Mouse (Mus musculus) heart, adult 18-20 months (tissue): Measurements from ENCODE around the gene Adarb2. TPM values are rescaled to one million over a fixed set of nuclear protein-coding genes. Genes with fewer than 3 reads are reported as not detected.
"Not testable (repeated sequence)": the region's sequence is repeated elsewhere in the genome, so short reads cannot be mapped to it uniquely, and the experiment has no call there.

Experiments used
- DNase-seq, 2 experiments: peaks; one replicate each; pipeline ENCODE4 v3.0.0; 2021 to 2022; ENCODE audit warnings: mixed read lengths in 1 of 2
- total RNA-seq, 2 experiments: library from RNA; stranded (reverse); gene quantifications; 2 replicates each; pipeline ENCODE4 v1.2.3; 2021

The Adarb2 gene
- total RNA-seq, 2 experiments from 2014 or later, result not detected

DNA sequence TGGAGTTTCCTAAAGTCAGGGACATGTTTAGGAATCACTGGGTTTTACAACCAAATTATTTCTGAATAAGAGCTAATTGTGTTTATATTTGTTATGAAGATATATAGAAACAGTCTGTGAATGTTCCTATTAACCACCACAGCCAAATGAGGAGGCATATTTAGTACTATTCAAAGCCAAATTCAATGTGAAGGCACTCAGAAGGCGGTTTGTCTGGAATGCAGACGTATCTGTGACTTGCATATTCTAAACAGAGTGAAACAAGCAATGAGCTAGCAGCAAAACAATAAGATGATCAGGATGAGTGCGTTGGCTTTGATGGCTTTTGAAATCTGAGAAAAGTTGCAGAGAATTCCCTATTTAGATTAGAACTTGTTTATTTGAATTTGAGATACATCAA, 387.8 kb downstream of the Adarb2 start:
- DNase-seq, result no peak

DNA sequence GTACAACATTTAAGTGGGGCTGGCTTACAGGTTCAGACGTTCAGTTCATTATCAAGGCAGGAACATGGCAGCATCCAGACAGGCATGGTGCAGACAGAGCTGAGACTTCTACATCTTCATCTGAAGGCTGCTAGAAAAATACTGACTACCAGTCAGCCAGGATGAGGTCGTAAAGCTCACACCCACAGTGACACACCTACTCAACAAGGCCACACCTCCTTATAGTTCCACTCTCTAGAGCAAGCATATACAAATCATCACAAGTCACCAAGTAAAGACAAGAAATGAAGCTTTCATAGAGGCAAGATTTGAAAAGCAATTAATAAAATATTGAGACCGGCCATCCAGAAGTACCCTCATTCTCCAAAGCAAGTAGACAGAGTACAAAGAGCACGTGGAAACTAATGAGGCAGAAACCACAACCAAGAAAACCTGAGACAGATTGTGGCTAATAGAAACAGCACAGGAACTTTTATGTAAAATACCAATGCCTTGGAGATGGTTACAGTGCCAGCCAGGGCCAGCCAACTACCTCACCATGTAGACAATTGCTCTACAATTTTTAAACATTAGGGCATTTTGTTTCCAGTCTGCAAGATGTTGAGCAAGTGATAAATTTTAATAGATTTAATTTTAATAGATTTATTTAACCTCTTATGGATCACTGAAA, 394.4 kb downstream of the Adarb2 start:
- no peak for DNase-seq

DNA sequence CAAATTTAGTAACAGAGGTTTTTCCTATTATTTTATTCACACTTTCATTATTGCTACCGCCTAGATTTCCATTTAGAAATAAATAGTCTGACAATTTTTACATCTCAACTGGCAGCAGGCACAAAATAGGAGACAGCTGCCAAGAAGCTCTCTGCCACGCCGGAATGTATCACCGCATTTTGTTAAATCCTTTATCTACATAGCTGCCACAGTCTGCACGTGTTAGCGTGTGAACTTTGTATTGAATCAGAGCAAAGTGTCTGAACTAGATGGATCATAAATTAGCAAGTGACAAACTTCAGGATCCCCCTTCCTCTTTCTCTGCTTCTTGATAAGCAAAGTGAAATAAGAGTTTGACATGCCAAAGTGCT, 395.0 kb downstream of the Adarb2 start:
- DNase-seq, result no peak

DNA sequence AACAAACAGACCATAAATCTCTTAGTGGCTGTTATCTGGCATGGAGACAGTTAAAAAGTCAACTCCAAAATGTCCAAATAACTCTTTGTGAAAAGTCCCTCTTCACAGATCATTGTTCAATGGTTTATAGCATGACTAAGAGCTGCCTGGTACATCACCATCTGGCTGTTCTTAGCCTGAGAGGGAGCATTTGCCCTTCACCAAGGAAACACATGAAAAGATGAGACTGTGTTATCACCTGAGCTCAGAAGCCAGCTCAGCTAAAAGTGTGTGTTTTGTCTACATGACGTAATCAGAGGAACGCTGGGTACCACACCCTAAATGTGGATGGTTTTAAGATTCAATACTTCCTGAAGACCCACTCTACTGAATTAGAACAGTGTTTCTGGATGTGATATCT, 403.0 kb downstream of the Adarb2 start:
- DNase-seq, result no peak

DNA sequence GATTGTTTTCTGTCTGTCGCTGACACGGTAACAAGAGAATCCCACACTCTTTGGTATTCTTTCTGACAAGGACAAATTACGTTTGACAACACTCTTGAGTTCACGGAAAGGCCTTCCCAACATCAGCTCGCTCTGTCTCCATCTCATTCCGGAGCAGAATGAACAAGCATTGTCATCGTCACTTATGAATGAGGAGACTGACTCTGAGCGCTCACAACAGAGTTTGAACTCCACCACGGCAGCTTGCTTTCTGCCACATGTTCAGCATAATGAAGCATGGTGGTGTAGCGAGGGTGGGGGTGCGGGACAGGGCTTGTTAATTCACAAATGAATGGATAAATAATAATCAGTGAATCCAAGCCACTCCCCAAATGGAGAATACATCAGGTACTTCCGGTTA, 405.4 kb downstream of the Adarb2 start:
- no peak for DNase-seq

DNA sequence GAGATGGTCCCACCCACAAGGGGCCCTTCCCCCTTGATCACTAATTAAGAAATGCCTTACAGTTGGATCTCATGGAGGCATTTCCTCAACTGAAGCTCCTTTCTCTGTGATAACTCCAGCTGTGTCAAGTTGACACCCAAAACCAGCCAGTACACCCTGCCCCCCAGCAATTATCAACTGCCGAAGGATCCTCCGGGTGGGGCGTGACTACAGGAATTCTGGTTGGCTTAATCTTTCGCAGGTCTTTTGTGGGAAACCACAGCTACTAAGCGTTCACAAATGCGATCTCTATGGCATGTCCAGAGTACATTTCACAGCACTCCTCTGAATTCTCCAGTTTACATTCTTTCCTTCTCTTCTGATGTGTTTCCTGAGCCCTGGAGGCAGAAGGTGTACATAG, 406.3 kb downstream of the Adarb2 start:
- DNase-seq, result not testable (repeated sequence)

DNA sequence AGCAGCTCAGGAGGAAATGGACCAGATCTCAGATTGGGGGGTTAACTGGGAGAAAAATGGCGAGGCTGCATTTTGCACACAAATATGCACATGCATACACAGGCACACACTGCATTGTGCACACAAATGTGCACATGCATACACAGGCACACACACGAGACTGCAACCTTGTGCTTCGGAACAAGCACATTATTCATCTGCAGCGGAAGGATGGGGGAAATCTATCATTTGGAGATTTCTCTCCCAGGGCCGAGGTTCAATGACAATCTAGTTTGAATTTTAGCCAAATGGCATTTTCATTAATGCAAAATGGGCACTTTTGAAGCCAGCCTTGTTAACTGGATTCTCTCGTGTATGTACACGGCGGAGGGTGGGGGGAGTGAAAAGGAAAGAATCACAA, 408.3 kb downstream of the Adarb2 start:
- no peak for DNase-seq

DNA sequence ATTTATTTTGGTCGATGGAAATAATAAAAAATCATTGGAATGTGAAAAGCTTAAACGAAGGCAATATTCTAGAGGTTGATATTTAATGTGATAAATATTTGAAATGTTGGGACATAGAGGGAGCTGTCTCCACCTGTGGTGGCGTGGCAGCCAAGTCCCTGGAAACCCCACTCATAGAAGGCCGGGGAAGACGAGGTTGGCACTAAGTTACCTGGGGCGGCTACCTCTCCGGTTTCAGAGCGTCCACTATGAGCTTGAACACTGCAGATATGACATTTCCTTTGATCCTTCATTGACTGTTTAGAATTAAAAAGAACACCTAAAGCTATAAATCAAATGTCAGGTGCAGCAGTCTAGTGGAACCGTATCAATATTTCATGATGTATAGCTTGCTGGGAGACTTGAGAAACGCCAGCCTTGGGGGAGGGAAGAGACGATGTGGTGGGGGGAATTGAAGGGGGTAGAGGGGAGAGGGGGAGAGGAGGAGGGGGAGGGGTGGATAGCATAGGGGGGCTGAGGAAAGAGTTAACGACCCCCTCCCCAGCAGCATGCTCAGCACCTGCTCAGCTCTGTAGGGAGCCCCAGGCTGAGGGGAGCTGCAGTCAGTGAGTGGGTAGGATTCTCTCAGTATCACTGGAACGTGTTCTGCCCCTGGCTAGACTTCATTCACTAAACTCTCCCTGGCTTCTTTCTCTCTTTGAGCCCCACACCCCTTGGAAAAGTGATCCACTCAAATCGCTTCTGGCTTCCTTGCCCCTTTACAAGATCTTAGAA, 410.1 kb downstream of the Adarb2 start:
- no peak for DNase-seq

DNA sequence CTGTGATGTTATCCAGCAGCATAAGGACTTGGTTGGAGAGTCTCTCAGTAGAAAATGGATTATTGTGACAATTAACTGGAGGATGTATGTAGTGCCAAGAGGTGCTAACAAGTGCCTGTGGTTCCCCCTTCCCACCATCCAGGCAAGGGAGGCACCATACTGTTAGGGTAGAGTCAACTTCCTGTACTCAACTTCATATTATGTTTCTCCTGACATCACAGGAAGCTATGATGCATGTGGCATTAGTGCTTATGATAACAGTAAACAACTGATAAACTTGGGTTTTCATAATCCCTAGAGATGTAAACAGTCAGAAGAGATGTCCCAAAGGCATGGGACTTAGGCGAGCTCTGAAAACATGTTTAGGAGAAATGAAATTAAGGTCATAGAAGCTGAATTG, 414.0 kb downstream of the Adarb2 start:
- no peak for DNase-seq

DNA sequence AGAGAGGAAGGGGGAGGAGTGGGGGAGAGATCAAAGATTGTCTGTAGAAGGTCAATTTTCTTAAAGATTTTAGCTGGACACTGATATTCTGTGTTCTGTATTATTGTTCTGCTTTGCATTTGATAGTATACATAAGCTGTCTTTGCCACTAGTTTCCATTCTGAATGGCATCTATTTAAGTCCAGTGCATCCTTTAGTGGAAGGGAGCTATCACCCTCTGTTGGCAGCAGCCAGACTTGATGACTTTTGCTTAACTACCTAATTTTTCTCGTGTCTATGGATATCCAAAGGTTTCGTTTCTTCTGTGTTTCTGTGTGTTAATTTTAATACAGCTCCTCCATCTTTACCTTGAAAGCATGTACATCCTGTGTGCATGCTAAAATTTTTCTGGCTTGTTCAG, 419.6 kb downstream of the Adarb2 start:
- DNase-seq, result no peak

DNA sequence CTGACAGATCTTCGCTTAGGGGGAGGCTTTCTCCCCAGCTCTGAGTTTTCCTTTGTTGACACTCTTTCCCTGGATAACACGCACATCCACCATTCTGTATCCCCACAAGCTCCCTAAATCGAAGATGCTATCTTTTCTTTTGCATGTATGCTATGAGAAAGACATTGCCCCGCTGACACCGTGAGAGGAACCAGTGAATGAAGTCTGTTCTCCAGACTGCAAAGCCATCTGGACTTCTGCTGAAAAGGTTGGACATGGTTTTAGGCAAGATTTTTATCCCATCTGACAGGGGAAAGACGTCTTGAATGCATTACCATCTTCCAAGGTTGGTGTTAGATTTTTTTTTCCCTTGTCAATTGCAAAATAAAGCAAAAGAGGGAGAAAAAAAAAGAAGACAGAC, 426.9 kb downstream of the Adarb2 start:
- no peak for DNase-seq

DNA sequence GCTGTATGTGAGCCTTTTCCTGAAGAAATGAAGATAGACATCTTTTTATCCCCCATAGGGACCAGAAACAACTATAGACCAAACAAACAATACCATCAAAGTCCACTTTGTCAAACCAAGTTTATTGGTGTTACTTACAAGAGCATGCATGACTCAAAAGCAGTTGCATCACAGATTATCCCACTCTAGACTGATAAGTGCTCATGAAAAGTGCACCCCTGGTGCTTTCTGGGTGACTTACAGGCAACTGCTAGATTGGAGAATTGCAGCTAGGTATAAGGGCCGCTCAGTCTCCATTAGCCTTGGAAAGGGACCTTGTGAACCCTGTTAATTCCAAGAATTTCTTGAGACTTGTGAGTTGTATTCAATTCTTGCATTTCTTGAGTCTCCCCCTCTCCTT, 429.0 kb downstream of the Adarb2 start:
- DNase-seq, result no peak

DNA sequence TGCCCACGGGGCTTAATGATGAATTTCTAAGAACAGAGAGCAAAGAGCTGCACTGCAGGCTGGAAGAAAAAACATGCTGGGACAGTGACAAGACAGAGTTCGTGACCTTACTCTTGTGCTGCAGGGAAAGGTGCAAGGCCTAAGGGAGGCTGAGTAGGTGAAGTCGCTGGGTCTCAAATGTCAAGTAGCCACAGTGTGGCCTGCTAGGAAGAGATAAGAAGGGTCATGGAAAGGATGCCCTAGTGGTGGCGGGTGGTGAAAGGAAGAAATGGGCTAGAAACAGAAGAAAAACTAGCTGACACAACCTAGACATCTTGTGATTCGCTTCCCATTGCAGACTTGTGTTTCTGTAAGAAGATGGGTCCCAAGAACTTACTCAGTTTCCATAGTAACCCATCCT, 429.4 kb downstream of the Adarb2 start:
- no peak for DNase-seq

DNA sequence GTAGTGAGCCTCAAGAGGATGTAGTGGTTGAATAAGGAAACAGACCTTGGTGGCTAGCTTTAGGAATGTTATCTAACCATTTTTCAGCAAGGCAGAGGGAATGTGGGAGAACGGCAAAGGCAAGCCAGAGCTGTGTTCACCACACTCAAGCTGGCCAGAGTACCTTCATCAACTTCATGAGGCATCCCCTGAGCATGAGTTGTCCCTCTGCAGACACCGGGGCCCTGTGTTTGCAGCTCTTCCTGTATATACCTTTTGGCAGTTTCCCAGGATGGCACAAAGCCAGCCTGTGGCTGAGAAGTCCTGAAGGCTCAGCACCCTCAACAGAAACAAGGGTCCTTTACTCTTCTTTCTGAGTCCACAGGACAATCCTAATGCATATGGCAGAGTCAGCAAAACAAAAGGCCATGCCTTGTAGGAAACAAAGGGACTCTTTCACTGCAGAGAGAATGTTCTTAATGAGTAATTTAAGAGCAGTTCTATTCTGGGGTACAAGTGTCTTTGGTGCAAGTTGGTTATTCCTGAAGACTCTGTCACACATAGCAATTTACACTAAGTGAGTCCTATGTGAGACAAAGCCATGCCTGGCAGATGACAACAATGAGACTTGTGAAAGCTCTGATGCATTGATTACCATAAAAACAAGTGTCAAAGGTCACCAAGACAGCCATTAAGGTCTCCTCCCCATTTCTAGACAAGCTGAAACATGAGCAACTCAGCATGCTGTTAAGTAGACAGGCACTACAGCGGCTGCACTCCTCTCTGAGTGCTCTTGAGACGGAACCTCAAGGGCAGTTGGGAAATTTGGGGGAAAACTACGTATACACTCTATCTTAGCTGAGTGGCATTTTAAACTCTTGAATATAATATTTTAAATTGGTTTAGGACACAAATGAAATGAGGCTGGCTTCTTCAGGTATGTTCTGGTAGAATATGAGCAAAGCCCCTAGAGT, 431.0 kb downstream of the Adarb2 start:
- DNase-seq, result no peak

DNA sequence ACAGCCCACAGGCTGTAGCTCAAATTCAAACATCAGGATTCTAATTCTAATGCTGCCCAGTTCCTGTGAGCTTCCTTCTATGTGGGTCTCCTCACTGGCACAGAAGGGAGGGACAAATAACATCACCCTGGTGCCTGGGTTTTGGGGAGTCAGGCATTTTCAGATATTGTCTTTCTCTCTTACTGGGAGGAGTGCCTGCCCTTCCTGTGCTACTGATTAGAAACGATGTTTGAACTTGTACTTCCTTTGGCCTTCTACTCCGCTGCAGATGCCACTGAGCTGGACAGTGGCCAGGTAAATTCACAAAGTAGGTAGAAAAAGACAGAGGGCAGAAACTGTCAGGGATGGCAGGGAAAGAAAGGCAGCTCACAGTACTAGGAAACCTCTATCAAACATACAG, 439.4 kb downstream of the Adarb2 start:
- DNase-seq, result no peak

DNA sequence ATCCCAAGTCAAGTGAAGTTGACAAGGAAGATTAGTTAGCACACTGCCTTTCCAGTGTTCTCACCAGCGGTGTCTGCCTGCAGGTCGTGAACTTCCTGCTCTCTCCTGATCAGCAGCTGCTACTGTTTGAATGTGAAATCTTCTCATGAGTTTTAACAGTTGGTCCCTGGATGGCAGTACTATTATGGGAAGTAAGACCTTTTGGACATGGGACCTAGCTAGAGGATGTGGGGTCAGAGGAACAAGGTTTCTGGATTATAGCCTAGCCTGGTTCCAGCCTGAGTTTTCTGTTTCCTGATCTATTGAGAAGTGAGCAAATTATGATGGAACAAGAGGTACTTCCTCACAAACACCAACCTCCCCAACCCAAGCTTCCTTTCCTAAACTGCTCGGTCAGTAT, 441.3 kb downstream of the Adarb2 start:
- peak in 1 of 2 experiments; percentile 3 for DNase-seq

DNA sequence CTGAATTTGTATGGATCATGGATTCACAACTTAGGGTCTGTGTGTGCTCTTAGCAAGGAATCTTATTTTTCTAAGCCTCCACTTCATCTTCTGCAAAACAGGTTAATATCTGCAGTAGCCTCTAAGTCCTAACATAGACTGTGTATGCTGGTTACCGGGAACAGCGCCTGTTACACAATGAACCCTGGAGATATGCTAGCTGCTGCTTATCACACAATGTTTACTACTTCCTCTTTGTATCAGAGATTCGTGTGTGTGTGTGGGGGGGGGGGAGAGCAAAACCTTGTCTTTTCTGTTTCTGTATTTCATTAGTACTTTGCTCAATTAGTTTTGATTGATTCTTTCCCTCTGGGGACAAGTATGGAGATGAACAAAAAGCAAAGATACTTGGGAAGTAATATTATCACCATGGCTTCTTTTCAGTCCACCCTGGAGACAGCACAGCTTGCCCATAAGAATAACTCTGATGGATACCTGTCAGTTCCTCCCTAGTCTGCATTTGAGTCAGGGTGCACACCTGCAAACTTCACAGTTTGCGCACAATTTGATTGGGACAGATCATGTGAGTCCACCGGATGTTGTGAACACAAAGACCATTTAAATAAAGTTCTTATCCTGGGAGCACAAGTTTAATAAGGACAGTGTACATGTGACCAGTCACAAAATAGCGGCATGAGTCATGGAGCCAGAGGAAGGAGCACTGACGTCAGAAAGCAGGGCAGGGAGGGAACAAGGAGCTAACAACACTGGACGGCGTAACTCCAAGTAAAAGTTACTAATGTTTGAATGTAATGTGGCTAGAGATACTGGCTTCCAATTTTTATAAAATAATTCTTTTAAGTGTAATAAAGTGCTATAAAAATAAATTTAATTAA, 442.4 kb downstream of the Adarb2 start:
- peak; percentile 31 to 51 for DNase-seq

DNA sequence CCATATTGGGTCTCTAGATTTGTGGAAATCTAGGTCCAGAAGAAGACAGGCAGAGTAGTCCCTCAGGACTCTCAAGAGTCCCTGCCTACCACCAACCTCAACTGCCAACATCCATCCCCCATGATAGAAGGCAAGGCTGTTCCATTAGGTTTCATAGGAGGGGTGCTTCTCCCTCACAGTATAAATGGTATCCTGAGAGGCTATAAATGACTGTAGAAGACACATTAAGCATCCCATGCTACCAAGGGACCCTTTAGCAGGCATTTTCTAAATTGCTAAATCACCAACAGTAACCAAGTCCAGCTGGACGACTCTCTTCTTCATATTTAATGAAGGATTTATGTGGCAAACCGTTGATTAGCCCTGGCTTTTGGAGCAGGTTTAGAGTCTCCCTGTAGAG, 446.6 kb downstream of the Adarb2 start:
- no peak for DNase-seq

DNA sequence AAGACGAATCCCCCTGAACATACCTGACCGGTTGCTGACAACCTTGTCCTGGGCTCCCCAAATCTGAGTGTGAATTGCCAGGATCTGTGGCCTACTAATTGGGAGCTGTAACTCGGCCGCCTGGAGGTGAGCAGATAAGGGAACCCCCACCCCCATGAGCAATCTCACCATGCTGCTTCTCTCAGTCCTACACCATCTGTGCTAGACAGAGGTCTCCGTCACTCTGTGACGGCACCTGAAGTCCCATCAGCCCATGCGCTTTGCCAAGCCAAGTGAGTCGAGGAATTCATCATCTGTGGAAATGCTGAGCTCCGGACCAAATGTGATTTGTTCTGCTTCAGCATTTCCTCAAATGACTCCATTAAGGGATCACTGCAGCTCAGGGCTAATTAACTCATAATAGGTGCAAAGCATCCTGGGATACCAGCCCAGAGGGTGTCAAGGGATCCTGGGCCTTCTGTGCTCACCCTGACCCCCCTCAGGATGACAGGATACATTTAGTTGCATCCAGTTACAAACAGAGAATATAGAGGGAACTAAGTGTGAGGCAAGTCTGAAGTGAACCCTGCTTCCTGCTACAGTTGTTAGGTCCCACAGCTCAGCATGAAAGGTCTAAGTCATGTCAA, 462.1 kb downstream of the Adarb2 start:
- no peak for DNase-seq

DNA sequence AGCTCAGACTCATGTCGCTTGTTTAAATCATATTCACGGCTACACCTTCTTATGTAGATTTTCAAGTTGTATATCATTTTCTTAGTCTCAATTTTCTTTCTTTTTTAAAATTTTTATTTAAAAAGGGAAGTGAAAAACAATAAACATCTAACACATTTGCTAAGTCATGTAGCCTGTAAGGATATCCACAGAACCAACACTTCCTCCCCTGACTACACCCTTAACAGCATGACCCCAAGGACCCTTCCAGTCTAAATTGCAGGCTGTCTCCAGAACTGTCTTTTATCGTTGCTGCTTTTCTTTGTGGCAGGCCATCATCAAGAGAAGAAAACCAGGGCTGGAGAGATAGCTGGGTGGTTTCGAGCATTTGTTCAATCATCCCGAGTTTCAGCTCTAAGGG, 474.5 kb downstream of the Adarb2 start:
- no peak for DNase-seq

DNA sequence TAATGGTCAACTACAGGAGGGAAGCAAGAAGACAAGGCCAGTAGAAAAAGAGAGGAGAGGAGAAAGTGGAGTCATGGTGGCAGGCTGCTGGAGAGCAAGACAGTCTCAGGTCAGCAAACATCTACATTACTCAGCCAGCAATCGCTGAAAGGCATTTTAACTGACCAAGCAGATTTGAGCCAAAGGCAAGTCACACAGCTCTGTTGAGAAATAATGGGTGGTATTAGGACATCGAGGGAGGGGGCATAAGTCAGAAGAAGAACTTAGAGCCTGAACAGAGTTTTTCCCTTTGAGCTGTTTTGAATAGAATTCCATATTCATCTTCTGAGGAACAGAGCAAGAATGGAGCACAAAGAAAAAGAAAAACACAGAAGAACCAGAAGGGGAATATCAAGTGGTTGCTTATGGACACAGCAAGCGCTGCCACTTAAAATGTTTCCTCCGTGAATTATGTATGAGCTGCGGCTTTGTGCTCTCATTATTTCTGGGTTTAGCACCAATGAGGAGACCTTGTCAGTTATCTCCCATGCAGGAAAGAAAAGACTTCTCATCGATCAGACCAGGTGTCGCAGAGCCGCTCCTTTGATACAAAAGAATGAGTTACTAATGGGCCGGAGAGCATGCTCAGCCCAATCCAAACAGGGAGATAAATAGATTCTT, 477.9 kb downstream of the Adarb2 start:
- DNase-seq, result peak in 1 of 2 experiments; percentile 5
